21 mouse cellular contexts compared by ENCODE assay signal in genomic region chr10:94442725-94443124, GRCm38 (mm10).
A peak's percentile ranks its signal among the peaks of the same experiment; 100 is the strongest.
DNase-seq lines count a peak whose midpoint lies in the region; ATAC-seq and TF ChIP-seq lines count a peak whose summit lies in the region.
"Had no signal": no experiment of that assay in that cellular context is flagged by ENCODE, and none has a peak within 500 bp of the region (broad histone marks: within the 10 kb centered on the region; RNA-seq: fewer than 3 reads in every experiment).

No protein-coding gene starts in this region.

- no peak overlapping the region for H3K9ac ChIP-seq in hindbrain, embryonic 14.5 days
- H3K9ac ChIP-seq in hindbrain, embryonic 12.5 days = no peak overlapping the region
- H3K9ac ChIP-seq in midbrain, embryonic 14.5 days (replicated peaks; ENCODE audit: low read length) = no peak overlapping the region
- H3K9ac ChIP-seq in midbrain, embryonic 16.5 days (ENCODE audit: low read depth, low read length) = no peak overlapping the region
- H3K9ac ChIP-seq: heart, embryonic 12.5 days; limb, embryonic 12.5 days; liver, embryonic 13.5 days; lung, embryonic 15.5 days; midbrain, embryonic 13.5 days; neural tube, embryonic 12.5 days had no signal

- H3K4me2 ChIP-seq in hindbrain, embryonic 14.5 days (replicated peaks) = no peak overlapping the region
- H3K4me2 ChIP-seq in hindbrain, embryonic 12.5 days (replicated peaks) = no peak overlapping the region
- no peak overlapping the region for H3K4me2 ChIP-seq in midbrain, embryonic 14.5 days (ENCODE audit: low read length)
- H3K4me2 ChIP-seq in midbrain, embryonic 16.5 days (ENCODE audit: low read length) = no peak overlapping the region
- H3K4me2 ChIP-seq: heart, embryonic 12.5 days; limb, embryonic 12.5 days; liver, embryonic 13.5 days; lung, embryonic 15.5 days; midbrain, embryonic 13.5 days; neural tube, embryonic 12.5 days had no signal

- 42% methylated on average over 7 of the region's 7 CpGs for WGBS in hindbrain, embryonic 14.5 days
- 71% methylated on average over 7 of the region's 7 CpGs for whole genome bisulfite sequencing in hindbrain, embryonic 12.5 days
- 65% methylated on average over 7 of the region's 7 CpGs for WGBS in midbrain, embryonic 14.5 days
- 52% methylated on average over 7 of the region's 7 CpGs for WGBS in midbrain, embryonic 16.5 days

- no peak for TF ChIP-seq CTCF in brain, embryonic 14.5 days (IDR thresholded peaks at IDR 0.05; ENCODE audit: borderline replicate concordance, extremely low read depth, insufficient read depth, insufficient read length)

- no peaks in the 10 kb centered on the region for H3K9me3 ChIP-seq in hindbrain, embryonic 14.5 days (ENCODE audit: control insufficient read depth, low read length)
- H3K9me3 ChIP-seq in hindbrain, embryonic 12.5 days (replicated peaks) = no peaks in the 10 kb centered on the region
- no peaks in the 10 kb centered on the region for H3K9me3 ChIP-seq in midbrain, embryonic 14.5 days (ENCODE audit: control insufficient read depth, low read length)
- H3K9me3 ChIP-seq in midbrain, embryonic 16.5 days (replicated peaks; ENCODE audit: control insufficient read depth, low read length, poor library complexity, severe bottlenecking) = no peaks in the 10 kb centered on the region
- H3K9me3 ChIP-seq: heart, embryonic 12.5 days; limb, embryonic 12.5 days; liver, embryonic 13.5 days; lung, embryonic 15.5 days; midbrain, embryonic 13.5 days; neural tube, embryonic 12.5 days had no signal

- H3K4me1 ChIP-seq in hindbrain, embryonic 14.5 days (replicated peaks; ENCODE audit: control insufficient read depth, insufficient read depth, low read length) = peaks cover 10% of the 10 kb centered on the region
- 0 out of 2 replicates have a peak, but pooled peaks cover 13% of the 10 kb centered on the region for H3K4me1 ChIP-seq in hindbrain, embryonic 12.5 days
- H3K4me1 ChIP-seq in midbrain, embryonic 14.5 days (ENCODE audit: control insufficient read depth, insufficient read depth, low read length) = no peaks in the 10 kb centered on the region
- H3K4me1 ChIP-seq in midbrain, embryonic 16.5 days (ENCODE audit: control insufficient read depth, insufficient read depth, low read length) = 0 out of 2 replicates have a peak, but pooled peaks cover 4% of the 10 kb centered on the region
- H3K4me1 ChIP-seq: heart, embryonic 12.5 days; liver, embryonic 13.5 days; neural tube, embryonic 12.5 days had no signal

- ATAC-seq in hindbrain, embryonic 14.5 days (ENCODE audit: low FRiP score) = no peak
- ATAC-seq in hindbrain, embryonic 12.5 days (ENCODE audit: low FRiP score) = no peak
- no peak for ATAC-seq in midbrain, embryonic 14.5 days (ENCODE audit: low FRiP score, low TSS enrichment)
- no peak for ATAC-seq in midbrain, embryonic 16.5 days
- ATAC-seq: intestine, embryonic 16.5 days; midbrain, embryonic 13.5 days had no signal

- H3K36me3 ChIP-seq in hindbrain, embryonic 14.5 days (replicated peaks; ENCODE audit: control insufficient read depth, insufficient read depth) = no peaks in the 10 kb centered on the region
- H3K36me3 ChIP-seq in hindbrain, embryonic 12.5 days = no peaks in the 10 kb centered on the region
- no peaks in the 10 kb centered on the region for H3K36me3 ChIP-seq in midbrain, embryonic 14.5 days (ENCODE audit: control insufficient read depth, insufficient read depth, low read length)
- no peaks in the 10 kb centered on the region for H3K36me3 ChIP-seq in midbrain, embryonic 16.5 days (ENCODE audit: control insufficient read depth, insufficient read depth, low read length)
- H3K36me3 ChIP-seq: heart, embryonic 12.5 days; limb, embryonic 12.5 days; liver, embryonic 13.5 days; lung, embryonic 15.5 days; midbrain, embryonic 13.5 days; neural tube, embryonic 12.5 days had no signal

- TF ChIP-seq POLR2A in brain, embryonic 14.5 days (IDR thresholded peaks at IDR 0.05; ENCODE audit: borderline replicate concordance, extremely low read depth, insufficient read depth, insufficient read length, poor library complexity, severe bottlenecking) = no peak

- peak; percentile 62 for DNase-seq in hindbrain, embryonic 14.5 days (ENCODE audit: low spot score)
- DNase-seq in midbrain, embryonic 14.5 days = peak; percentile 50
- DNase-seq in brain, embryonic 14.5 days (ENCODE audit: low read depth) = peak; percentile 93
- DNase-seq in layer of hippocampus, adult 9-11 months = peak; percentile 45
- no peak for DNase-seq in embryo, embryonic 10.5 days (ENCODE audit: low spot score)
- DNase-seq: B cell, adult 2 months; cerebellum, adult 2 months; heart, postnatal 36 days; liver, embryonic 13.5 days; thymus, adult 2 months had no signal

- H3K27ac ChIP-seq in hindbrain, embryonic 14.5 days = no peak overlapping the region
- no peak overlapping the region for H3K27ac ChIP-seq in hindbrain, embryonic 12.5 days
- no peak overlapping the region for H3K27ac ChIP-seq in midbrain, embryonic 14.5 days (replicated peaks; ENCODE audit: low read depth, low read length)
- no peak overlapping the region for H3K27ac ChIP-seq in midbrain, embryonic 16.5 days (ENCODE audit: low read length)
- H3K27ac ChIP-seq: kidney, postnatal 0 days; limb, embryonic 12.5 days; liver, embryonic 13.5 days; lung, embryonic 15.5 days; macrophage; neural tube, embryonic 12.5 days had no signal

- no peaks in the 10 kb centered on the region for H3K27me3 ChIP-seq in hindbrain, embryonic 14.5 days (ENCODE audit: control insufficient read depth, insufficient read depth, low read length)
- no peaks in the 10 kb centered on the region; the same call in 1 of the 2 replicates for H3K27me3 ChIP-seq in hindbrain, embryonic 12.5 days
- no peaks in the 10 kb centered on the region for H3K27me3 ChIP-seq in midbrain, embryonic 14.5 days (ENCODE audit: control insufficient read depth, insufficient read depth, low read length)
- no peaks in the 10 kb centered on the region for H3K27me3 ChIP-seq in midbrain, embryonic 16.5 days (ENCODE audit: control insufficient read depth, insufficient read depth, low read depth, low read length)
- H3K27me3 ChIP-seq: heart, embryonic 12.5 days; limb, embryonic 12.5 days; liver, embryonic 13.5 days; lung, embryonic 15.5 days; midbrain, embryonic 13.5 days; neural tube, embryonic 12.5 days had no signal

- no peak overlapping the region for H3K4me3 ChIP-seq in hindbrain, embryonic 14.5 days (replicated peaks; ENCODE audit: low read length)
- H3K4me3 ChIP-seq in hindbrain, embryonic 12.5 days = no peak overlapping the region
- H3K4me3 ChIP-seq in midbrain, embryonic 14.5 days (replicated peaks; ENCODE audit: low read depth, low read length) = no peak overlapping the region
- no peak overlapping the region for H3K4me3 ChIP-seq in midbrain, embryonic 16.5 days (ENCODE audit: low read depth, low read length)
- H3K4me3 ChIP-seq: erythroblast, embryonic 14.5 days; heart, embryonic 12.5 days; limb, embryonic 12.5 days; liver, embryonic 13.5 days; lung, embryonic 15.5 days; midbrain, embryonic 13.5 days; neural tube, embryonic 12.5 days had no signal
